Mouse (Mus musculus) gastrocnemius, postnatal 36 days (tissue): ENCODE measurements around the gene Ptgdr. TPM values are rescaled to one million over a fixed set of nuclear protein-coding genes. Genes with fewer than 3 reads are reported as not detected.
"Not testable (repeated sequence)": the region's sequence is repeated elsewhere in the genome, so short reads cannot be mapped to it uniquely, and the experiment has no call there.

Experiments used
- DNase-seq, 2 experiments: peaks; one replicate each; pipeline ENCODE4 v3.0.0; 2022
- intact Hi-C: fragments of 180-260 bp; cut with DNase I; formaldehyde crosslinking; loops from one replicate; pipeline ENCODE4 v1.15.1; 2025
- total RNA-seq, 2 experiments: library from RNA; stranded (reverse); gene quantifications; 2 replicates each; pipeline ENCODE4 v1.2.3; 2021

Ptgdr gene
- total RNA-seq, 2 experiments from 2014 or later = not detected

DNA sequence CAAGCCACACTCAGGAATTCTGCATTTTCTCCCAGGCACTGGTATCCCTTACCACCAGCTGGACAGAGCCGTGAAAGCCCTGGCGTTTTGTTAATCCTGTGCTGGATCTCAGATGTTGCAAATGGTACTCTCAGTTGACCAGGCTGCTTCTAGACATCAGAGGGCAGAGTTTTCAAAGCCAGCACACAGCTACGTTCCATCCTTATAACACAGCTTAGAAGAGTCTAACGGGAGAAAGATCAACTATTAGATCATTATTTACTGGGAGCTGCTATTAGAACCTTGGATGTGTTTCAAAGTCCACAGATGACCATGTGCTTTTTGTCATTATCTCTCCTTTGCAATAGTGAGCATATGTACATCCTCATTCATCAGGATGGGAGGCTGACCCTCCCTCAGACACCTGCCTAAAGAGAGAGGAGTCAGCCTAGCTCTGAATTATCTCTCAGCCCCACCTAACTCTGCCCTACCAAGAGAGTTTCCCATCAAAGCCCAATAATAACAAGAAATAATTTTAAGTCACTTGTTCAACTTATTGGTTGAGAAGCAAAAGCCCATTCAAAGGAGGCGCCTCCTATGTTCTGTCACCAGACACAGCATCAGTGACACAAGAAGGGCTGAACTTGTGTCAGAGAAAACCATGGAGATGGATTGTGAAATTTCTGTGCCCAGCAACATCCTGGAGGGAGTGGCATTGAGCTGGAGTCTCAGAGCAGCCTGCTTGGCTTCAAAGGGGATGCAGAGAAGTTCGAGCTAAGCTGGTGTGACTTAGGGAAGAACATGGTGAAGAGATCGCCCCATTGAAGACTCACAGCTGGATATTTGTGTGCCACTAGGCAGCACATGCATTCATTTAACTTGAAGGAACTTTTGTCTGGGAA lies 37.8 kb downstream of the Ptgdr start:
- DNase-seq = no peak
- intact Hi-C loops = no loop called here

DNA sequence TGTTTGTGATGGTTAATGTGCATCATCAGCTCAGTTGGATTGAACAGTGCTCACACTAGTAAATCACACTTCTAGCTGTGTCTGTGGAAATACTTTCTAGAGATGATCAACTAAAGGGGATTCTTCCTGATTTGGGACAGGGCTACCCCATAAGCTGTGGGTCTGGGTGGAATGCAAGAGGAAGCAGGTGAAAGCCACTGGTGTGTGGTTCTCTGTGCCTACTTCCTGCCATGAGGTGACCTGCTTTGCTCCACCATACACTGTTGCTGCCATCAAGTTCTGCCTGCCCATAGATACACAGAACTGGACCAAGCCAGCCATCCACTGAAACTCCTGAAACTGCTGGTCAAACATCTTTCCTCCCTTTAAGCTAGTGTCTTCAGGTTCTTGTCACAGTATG lies 46.0 kb downstream of the Ptgdr start:
- intact Hi-C loops = not testable (repeated sequence)

More for the DNA sequence above, 46.0 kb downstream of the Ptgdr start:
- DNase-seq = not testable (repeated sequence)

Other genes starting within 250 kb of the Ptgdr start
- gene Gm5624, start 231.4 kb downstream of the Ptgdr start, total RNA-seq = not detected
- gene Gm8257, start 152.9 kb downstream of the Ptgdr start, total RNA-seq = not detected
- not detected for gene Gm8267, start 109.0 kb downstream of the Ptgdr start, total RNA-seq
- under 1 TPM; 0.07 to 0.08 TPM for gene Ptger2, start 128.8 kb upstream of the Ptgdr start, total RNA-seq